Mouse (Mus musculus) C2C12 (cell line): ENCODE measurements around the gene Mroh8. TPM values are rescaled to one million over a fixed set of nuclear protein-coding genes. Genes with fewer than 3 reads are reported as not detected.

Source experiments
- H3K27me3 ChIP-seq: one replicate; pipeline ENCODE4 v1.6.1; 2011; ENCODE audit not compliant: control insufficient read depth, insufficient read depth, insufficient read length
- H3K36me3 ChIP-seq: one replicate; pipeline ENCODE4 v1.6.1; 2011; ENCODE audit not compliant: control insufficient read depth, insufficient read depth
- H3K4me3 ChIP-seq: one replicate; pipeline ENCODE4 v1.5.1; 2011; ENCODE audit warnings: mild to moderate bottlenecking, control low read depth; ENCODE audit not compliant: poor library complexity, insufficient read depth, severe bottlenecking
- H3K79me2 ChIP-seq: one replicate; pipeline ENCODE4 v1.6.1; 2011; ENCODE audit not compliant: control insufficient read depth, insufficient read depth
- H3K79me3 ChIP-seq: one replicate; pipeline ENCODE4 v1.6.1; 2011; ENCODE audit warnings: low read depth, control low read depth
- H3ac ChIP-seq: one replicate; pipeline ENCODE3; 2011; ENCODE audit warnings: low read depth; ENCODE audit not compliant: control insufficient read depth, insufficient read length
- CEBPB ChIP-seq: IDR thresholded peaks from one replicate; pipeline ENCODE4 v1.6.1; 2011; ENCODE audit warnings: low read depth, mild to moderate bottlenecking, control low read depth, moderate library complexity
- CTCF ChIP-seq: IDR thresholded peaks from one replicate; pipeline ENCODE4 v1.5.1; 2011; ENCODE audit not compliant: control insufficient read depth, insufficient read depth, insufficient read length
- FOSL1 ChIP-seq: IDR thresholded peaks from one replicate; pipeline ENCODE4 v1.8.0; 2011; ENCODE audit warnings: mild to moderate bottlenecking, low read length; ENCODE audit not compliant: poor library complexity, insufficient read depth, severe bottlenecking
- MAX ChIP-seq: IDR thresholded peaks from one replicate; pipeline ENCODE4 v1.6.1; 2011; ENCODE audit warnings: mild to moderate bottlenecking, control low read depth
- MYOD1 ChIP-seq: IDR thresholded peaks from one replicate; pipeline ENCODE4 v1.6.1; 2011; ENCODE audit warnings: low read depth; ENCODE audit not compliant: control insufficient read depth, insufficient read length
- MYOG ChIP-seq: IDR thresholded peaks from one replicate; pipeline ENCODE4 v1.6.1; 2011; ENCODE audit not compliant: control insufficient read depth, insufficient read length; ENCODE audit errors: extremely low read depth
- USF1 ChIP-seq: IDR thresholded peaks from one replicate; pipeline ENCODE4 v1.6.1; 2011; ENCODE audit warnings: low read depth, mild to moderate bottlenecking, control low read depth, moderate library complexity
- polyA plus RNA-seq: library from polyadenylated mRNA; unstranded; fragments of >200 nt; fragmentation: generic; extraction: Trizol; gene quantifications from one replicate; pipeline ENCODE4 v1.2.1, GENCODE M21; 2012; ENCODE audit warnings: missing spikeins

The Mroh8 gene
- polyA plus RNA-seq, 1 experiment, result 0.13 TPM

GRCm38 (mm10) chr2:157185022-157185660 lies 94.2 kb downstream of the Mroh8 start:
- Histone ChIP-seq H3K27me3 (no peaks in the 10 kb centered on the region), H3K36me3 (peaks cover 87% of the 10 kb centered on the region), H3K79me3 (no peaks in the 10 kb centered on the region), H3K4me3 (no peak overlapping the region), H3K79me2 (no peaks in the 10 kb centered on the region), H3ac (no peak overlapping the region)
- TF ChIP-seq MYOD1 (no peak), MYOG (no peak), USF1 (no peak), MAX (no peak), CTCF (no peak), CEBPB (no peak), FOSL1 (no peak)

- Histone ChIP-seq H3K4me3 (no peak overlapping the region), H3K27me3 (no peaks in the 10 kb centered on the region), H3ac (no peak overlapping the region), H3K79me2 (no peaks in the 10 kb centered on the region), H3K36me3 (peaks cover 62% of the 10 kb centered on the region), H3K79me3 (no peaks in the 10 kb centered on the region)
- TF ChIP-seq CEBPB (no peak), USF1 (no peak), CTCF (no peak), MAX (no peak), FOSL1 (no peak), MYOG (no peak)
Observed at GRCm38 (mm10) chr2:157178167-157178566, 101.2 kb downstream of the Mroh8 start.

- Histone ChIP-seq H3K27me3 (no peaks in the 10 kb centered on the region), H3K36me3 (peaks cover 65% of the 10 kb centered on the region), H3K79me2 (no peaks in the 10 kb centered on the region), H3ac (no peak overlapping the region), H3K79me3 (no peaks in the 10 kb centered on the region), H3K4me3 (no peak overlapping the region)
- TF ChIP-seq MYOG, result no peak
- no peak for TF ChIP-seq FOSL1
- TF ChIP-seq CTCF, result no peak
- no peak for TF ChIP-seq USF1
- no peak for TF ChIP-seq MAX
Observed at GRCm38 (mm10) chr2:157176248-157176647, 103.1 kb downstream of the Mroh8 start.

- Histone ChIP-seq H3K27me3 (no peaks in the 10 kb centered on the region), H3K4me3 (no peak overlapping the region), H3K79me2 (no peaks in the 10 kb centered on the region), H3ac (no peak overlapping the region), H3K36me3 (peaks cover 60% of the 10 kb centered on the region), H3K79me3 (no peaks in the 10 kb centered on the region)
- TF ChIP-seq USF1 (no peak), MYOD1 (no peak), CEBPB (no peak), MYOG (no peak), CTCF (no peak), FOSL1 (no peak), MAX (no peak)
Observed at GRCm38 (mm10) chr2:157174416-157174815, 104.9 kb downstream of the Mroh8 start.

- TF ChIP-seq MYOG (no peak), FOSL1 (no peak), CEBPB (no peak), MAX (no peak), USF1 (no peak), CTCF (no peak), MYOD1 (no peak)
- peaks cover 68% of the 10 kb centered on the region for H3K36me3 ChIP-seq
Observed at GRCm38 (mm10) chr2:157173555-157173954, 105.8 kb downstream of the Mroh8 start.

GRCm38 (mm10) chr2:157172984-157173383 lies 106.4 kb downstream of the Mroh8 start:
- no peaks in the 10 kb centered on the region for H3K27me3 ChIP-seq
- no peak overlapping the region for H3ac ChIP-seq
- H3K79me2 ChIP-seq, result no peaks in the 10 kb centered on the region
- H3K79me3 ChIP-seq, result no peaks in the 10 kb centered on the region
- H3K36me3 ChIP-seq, result peaks cover 67% of the 10 kb centered on the region
- H3K4me3 ChIP-seq, result no peak overlapping the region
- TF ChIP-seq MYOD1 (no peak), MAX (no peak), FOSL1 (no peak), CEBPB (no peak), CTCF (no peak), USF1 (no peak), MYOG (no peak)

More at GRCm38 (mm10) chr2:157173555-157173954, 105.8 kb downstream of the Mroh8 start:
- Histone ChIP-seq H3K27me3 (no peaks in the 10 kb centered on the region), H3K79me3 (no peaks in the 10 kb centered on the region), H3K79me2 (no peaks in the 10 kb centered on the region), H3ac (no peak overlapping the region), H3K4me3 (no peak overlapping the region)
